Mouse (Mus musculus): ENCODE measurements around the gene Olfr776. TPM values are rescaled to one million over a fixed set of nuclear protein-coding genes. Genes with fewer than 3 reads are reported as not detected.
"Not testable (repeated sequence)": the region's sequence is repeated elsewhere in the genome, so short reads cannot be mapped to it uniquely, and the experiment has no call there.

Gene Olfr776
- not detected in 2 replicates for polyA plus RNA-seq (2015; fragmentation: Nextera tagmentation; extraction: Ambion mirVana)

- Histone ChIP-seq H3K27me3 (replicated peaks) (no peaks in the 10 kb centered on the region), H3K9me3 (replicated peaks) (no peaks in the 10 kb centered on the region), H3K4me1 (no peaks in the 10 kb centered on the region), H3K4me3 (replicated peaks) (no peak within 1 kb of the TSS), H3K9ac (replicated peaks) (no peak within 1 kb of the TSS), H3K36me3 (no peaks in the 10 kb centered on the region), H3K4me2 (no peak within 1 kb of the TSS), H3K27ac (replicated peaks) (no peak within 1 kb of the TSS)
- no peak for ATAC-seq (ENCODE audit: low FRiP score)
Measured at GRCm38 (mm10) chr10:129258827-129259226, at the start of gene Olfr776. TSS of gene Olfr776 (plus strand) at chr10:129259127.

- Histone ChIP-seq H3K9ac (replicated peaks) (no peak overlapping the region), H3K9me3 (replicated peaks) (no peaks in the 10 kb centered on the region), H3K27ac (replicated peaks) (no peak overlapping the region), H3K27me3 (replicated peaks) (no peaks in the 10 kb centered on the region), H3K4me1 (no peaks in the 10 kb centered on the region), H3K4me2 (no peak overlapping the region), H3K4me3 (replicated peaks) (no peak overlapping the region), H3K36me3 (no peaks in the 10 kb centered on the region)
- no peak for ATAC-seq (ENCODE audit: low FRiP score)
- 84% methylated on average over 1 of the region's 1 CpGs for WGBS
Measured at GRCm38 (mm10) chr10:129230737-129231136, 28.2 kb upstream of the Olfr776 start.

GRCm38 (mm10) chr10:129235904-129236303, 23.0 kb upstream of the Olfr776 start, which contains the start of gene Olfr774:
TSS of gene Olfr774 (plus strand) at chr10:129236204.
- H3K4me1 ChIP-seq = no peaks in the 10 kb centered on the region
- H3K27ac ChIP-seq (replicated peaks) = no peak within 1 kb of the TSS
- no peak for ATAC-seq (ENCODE audit: low FRiP score)
- no peak within 1 kb of the TSS for H3K9ac ChIP-seq (replicated peaks)
- H3K27me3 ChIP-seq (replicated peaks) = no peaks in the 10 kb centered on the region
- 80% methylated on average over 2 of the region's 2 CpGs for WGBS
- no peaks in the 10 kb centered on the region for H3K9me3 ChIP-seq (replicated peaks)
- no peak within 1 kb of the TSS for H3K4me3 ChIP-seq (replicated peaks)
- H3K36me3 ChIP-seq = no peaks in the 10 kb centered on the region
- no peak within 1 kb of the TSS for H3K4me2 ChIP-seq

GRCm38 (mm10) chr10:129248112-129248511, 10.8 kb upstream of the Olfr776 start, which contains the start of gene Olfr775:
TSS of gene Olfr775 (plus strand) at chr10:129248412.
- no peaks in the 10 kb centered on the region for H3K9me3 ChIP-seq (replicated peaks)
- ATAC-seq (ENCODE audit: low FRiP score) = no peak
- no peak within 1 kb of the TSS for H3K4me3 ChIP-seq (replicated peaks)
- H3K27ac ChIP-seq (replicated peaks) = no peak within 1 kb of the TSS
- H3K36me3 ChIP-seq = no peaks in the 10 kb centered on the region
- no peak within 1 kb of the TSS for H3K4me2 ChIP-seq
- no peak within 1 kb of the TSS for H3K9ac ChIP-seq (replicated peaks)
- 62% methylated on average over 3 of the region's 3 CpGs for WGBS
- H3K27me3 ChIP-seq (replicated peaks) = no peaks in the 10 kb centered on the region
- no peaks in the 10 kb centered on the region for H3K4me1 ChIP-seq

DNA sequence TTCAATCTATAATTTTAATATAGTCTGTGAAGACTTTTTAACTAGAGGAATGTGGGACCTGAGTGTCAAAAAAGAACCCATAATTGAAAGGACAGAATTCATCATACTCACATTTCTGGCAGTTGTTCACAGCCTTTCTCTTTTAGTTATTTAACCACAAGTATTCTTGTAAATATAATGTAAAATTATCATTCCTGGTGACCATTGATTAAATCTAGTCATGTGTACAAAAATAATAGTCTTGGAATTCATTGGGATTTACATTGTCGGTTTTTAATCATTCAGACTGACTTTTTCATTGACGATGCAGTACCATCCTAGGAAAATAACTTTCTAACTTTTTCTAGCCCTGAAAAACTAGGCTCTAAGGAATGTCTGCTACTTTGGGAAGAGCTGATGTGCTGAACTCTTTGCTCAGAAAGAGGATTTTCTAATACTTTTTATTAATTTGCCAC, 12.2 kb downstream of the Olfr776 start, which contains the start of gene Olfr777:
TSS of gene Olfr777 (minus strand) at position 405 of the 455 bp plus-strand sequence.
- Histone ChIP-seq H3K27me3 (replicated peaks) (no peaks in the 10 kb centered on the region), H3K9ac (replicated peaks) (no peak within 1 kb of the TSS), H3K9me3 (replicated peaks) (no peaks in the 10 kb centered on the region), H3K4me3 (replicated peaks) (no peak within 1 kb of the TSS), H3K27ac (replicated peaks) (no peak within 1 kb of the TSS), H3K4me2 (no peak within 1 kb of the TSS), H3K36me3 (no peaks in the 10 kb centered on the region), H3K4me1 (no peaks in the 10 kb centered on the region)
- ATAC-seq (ENCODE audit: low FRiP score) = no peak
- 92% methylated on average over 2 of the region's 2 CpGs for WGBS

GRCm38 (mm10) chr10:129312973-129313372, 54.0 kb downstream of the Olfr776 start:
- WGBS = 48% methylated on average over 1 of the region's 1 CpGs
- not testable (repeated sequence) for H3K4me3 ChIP-seq (replicated peaks); H3K27ac ChIP-seq (replicated peaks); H3K36me3 ChIP-seq; ATAC-seq (ENCODE audit: low FRiP score); H3K4me2 ChIP-seq; H3K9me3 ChIP-seq (replicated peaks); H3K4me1 ChIP-seq; H3K27me3 ChIP-seq (replicated peaks); H3K9ac ChIP-seq (replicated peaks)

- not testable (repeated sequence) for H3K4me1 ChIP-seq; H3K9me3 ChIP-seq (replicated peaks); H3K4me2 ChIP-seq; ATAC-seq (ENCODE audit: low FRiP score); H3K4me3 ChIP-seq (replicated peaks); H3K27me3 ChIP-seq (replicated peaks); H3K27ac ChIP-seq (replicated peaks); H3K9ac ChIP-seq (replicated peaks); H3K36me3 ChIP-seq
- no CpG with 5 or more reads among the region's 1 CpGs for WGBS
Measured at GRCm38 (mm10) chr10:129313521-129313920, 54.6 kb downstream of the Olfr776 start.

Other genes starting within 250 kb of the Olfr776 start
- not detected in 2 replicates for gene Olfr763, start 248.3 kb upstream of the Olfr776 start, polyA plus RNA-seq (2015; fragmentation: Nextera tagmentation; extraction: Ambion mirVana)
- not detected in 2 replicates for gene Olfr764-ps1, start 219.2 kb upstream of the Olfr776 start, polyA plus RNA-seq (2015; fragmentation: Nextera tagmentation; extraction: Ambion mirVana)
- not detected in 2 replicates for gene Olfr765, start 209.1 kb upstream of the Olfr776 start, polyA plus RNA-seq (2015; fragmentation: Nextera tagmentation; extraction: Ambion mirVana)
- gene Olfr766-ps1, start 190.2 kb upstream of the Olfr776 start, polyA plus RNA-seq (2015; fragmentation: Nextera tagmentation; extraction: Ambion mirVana) = not detected in 2 replicates
- gene Olfr767, start 176.2 kb upstream of the Olfr776 start, polyA plus RNA-seq (2015; fragmentation: Nextera tagmentation; extraction: Ambion mirVana) = not detected in 2 replicates
- not detected in 2 replicates for gene Olfr768, start 159.8 kb upstream of the Olfr776 start, polyA plus RNA-seq (2015; fragmentation: Nextera tagmentation; extraction: Ambion mirVana)
- not detected in 2 replicates for gene Olfr769, start 141.3 kb upstream of the Olfr776 start, polyA plus RNA-seq (2015; fragmentation: Nextera tagmentation; extraction: Ambion mirVana)
- gene Olfr770, start 120.1 kb upstream of the Olfr776 start, polyA plus RNA-seq (2015; fragmentation: Nextera tagmentation; extraction: Ambion mirVana) = not detected in 2 replicates
- not detected in 2 replicates for gene Olfr771, start 94.4 kb upstream of the Olfr776 start, polyA plus RNA-seq (2015; fragmentation: Nextera tagmentation; extraction: Ambion mirVana)
- gene Olfr772, start 81.2 kb upstream of the Olfr776 start, polyA plus RNA-seq (2015; fragmentation: Nextera tagmentation; extraction: Ambion mirVana) = not detected in 2 replicates
- not detected in 2 replicates for gene Olfr773, start 71.7 kb upstream of the Olfr776 start, polyA plus RNA-seq (2015; fragmentation: Nextera tagmentation; extraction: Ambion mirVana)
- not detected in 2 replicates for gene Olfr774, start 22.9 kb upstream of the Olfr776 start, polyA plus RNA-seq (2015; fragmentation: Nextera tagmentation; extraction: Ambion mirVana)
- gene Olfr775, start 10.7 kb upstream of the Olfr776 start, polyA plus RNA-seq (2015; fragmentation: Nextera tagmentation; extraction: Ambion mirVana) = not detected in 2 replicates
- gene Olfr777, start 12.4 kb downstream of the Olfr776 start, polyA plus RNA-seq (2015; fragmentation: Nextera tagmentation; extraction: Ambion mirVana) = not detected in 2 replicates
- not detected in 2 replicates for gene Olfr780, start 59.0 kb downstream of the Olfr776 start, polyA plus RNA-seq (2015; fragmentation: Nextera tagmentation; extraction: Ambion mirVana)
- not detected in 2 replicates for gene Olfr781, start 69.7 kb downstream of the Olfr776 start, polyA plus RNA-seq (2015; fragmentation: Nextera tagmentation; extraction: Ambion mirVana)
- not detected in 2 replicates for gene Olfr782, start 89.7 kb downstream of the Olfr776 start, polyA plus RNA-seq (2015; fragmentation: Nextera tagmentation; extraction: Ambion mirVana)
- 0.14 TPM in 2 replicates for gene Olfr784, start 125.0 kb downstream of the Olfr776 start, polyA plus RNA-seq (2015; fragmentation: Nextera tagmentation; extraction: Ambion mirVana)
- gene Olfr785, start 146.3 kb downstream of the Olfr776 start, polyA plus RNA-seq (2015; fragmentation: Nextera tagmentation; extraction: Ambion mirVana) = not detected in 2 replicates
- not detected in 2 replicates for gene Olfr786, start 168.2 kb downstream of the Olfr776 start, polyA plus RNA-seq (2015; fragmentation: Nextera tagmentation; extraction: Ambion mirVana)
- not detected in 2 replicates for gene Olfr787, start 202.7 kb downstream of the Olfr776 start, polyA plus RNA-seq (2015; fragmentation: Nextera tagmentation; extraction: Ambion mirVana)
- not detected in 2 replicates for gene Olfr788, start 211.9 kb downstream of the Olfr776 start, polyA plus RNA-seq (2015; fragmentation: Nextera tagmentation; extraction: Ambion mirVana)
- gene Olfr789, start 225.6 kb downstream of the Olfr776 start, polyA plus RNA-seq (2015; fragmentation: Nextera tagmentation; extraction: Ambion mirVana) = not detected in 2 replicates
- not detected in 2 replicates for gene Olfr790, start 239.4 kb downstream of the Olfr776 start, polyA plus RNA-seq (2015; fragmentation: Nextera tagmentation; extraction: Ambion mirVana)

All from neural tube, embryonic 15.5 days (tissue).